Mouse (Mus musculus) embryonic fibroblast, embryonic 13.5 days (primary cell): ENCODE measurements around the gene Slc25a51.

Source experiments
- CTCF ChIP-seq: IDR thresholded peaks from 2 replicates; pipeline ENCODE4 v1.5.1; 2011; ENCODE audit warnings: mild to moderate bottlenecking, control low read depth, low read length, moderate library complexity, borderline replicate concordance; ENCODE audit not compliant: insufficient read depth
- POLR2A ChIP-seq: IDR thresholded peaks from 2 replicates; pipeline ENCODE4 v1.6.1; 2011; ENCODE audit warnings: low read depth, mild to moderate bottlenecking, control low read depth, low read length, moderate library complexity

- TF ChIP-seq POLR2A (no peak), CTCF (no peak)
Observed at GRCm38 (mm10) chr4:45447196-45447595, 38.6 kb upstream of the Slc25a51 start.
